Mouse (Mus musculus) heart, postnatal 0 days (tissue): ENCODE data around the gene Rasgef1b.

ENCODE experiments used
- CTCF ChIP-seq: IDR thresholded peaks from 2 replicates; pipeline ENCODE4 v1.5.1; 2016; ENCODE audit warnings: antibody characterized with exemption, control low read depth, low read depth
- EP300 ChIP-seq: IDR thresholded peaks from 2 replicates; pipeline ENCODE4 v1.6.1; 2016; ENCODE audit warnings: antibody characterized with exemption, low read depth

GRCm38 (mm10) chr5:99399855-99400626, 328.8 kb downstream of the Rasgef1b start:
- TF ChIP-seq CTCF (no peak), EP300 (no peak)
